Mouse (Mus musculus): ENCODE results near the gene Rab12. TPM values are rescaled to one million over a fixed set of nuclear protein-coding genes. Genes with fewer than 3 reads are reported as not detected.

Rab12 gene
- total and polyA plus RNA-seq, 3 experiments: 9.9 to 46.7 (median 25.5) TPM

GRCm38 (mm10) chr17:66504964-66505363 lies 14.6 kb downstream of the Rab12 start:
- DNase-seq (ENCODE audit: low spot score) (no peak), ATAC-seq (ENCODE audit: extremely low read depth, insufficient number of reproducible peaks, low FRiP score, poor library complexity, severe bottlenecking) (no peak)
- Histone ChIP-seq H3K4me1 (ENCODE audit: insufficient read depth, low read depth, low read length) (no peaks in the 10 kb centered on the region), H3K36me3 (replicated peaks) (peaks cover 83% of the 10 kb centered on the region), H3K9me3 (replicated peaks) (no peaks in the 10 kb centered on the region), H3K4me3 (ENCODE audit: low read depth, low read length) (no peak overlapping the region), H3K27me3 (ENCODE audit: insufficient read depth, low read length) (no peaks in the 10 kb centered on the region)
- TF ChIP-seq TAL1 (conservative IDR thresholded peaks at IDR 0.05; ENCODE audit: low read depth, low read length) (no peak), GATA2 (IDR thresholded peaks at IDR 0.05; ENCODE audit: borderline replicate concordance, low read depth, low read length) (no peak), POLR2AphosphoS5 (IDR thresholded peaks at IDR 0.05; ENCODE audit: insufficient replicate concordance, low read depth, low read length) (no peak), GATA1 (IDR thresholded peaks at IDR 0.05; ENCODE audit: borderline replicate concordance, low read length) (no peak), CTCF (IDR thresholded peaks at IDR 0.05; ENCODE audit: low read depth, low read length) (no peak)

DNA sequence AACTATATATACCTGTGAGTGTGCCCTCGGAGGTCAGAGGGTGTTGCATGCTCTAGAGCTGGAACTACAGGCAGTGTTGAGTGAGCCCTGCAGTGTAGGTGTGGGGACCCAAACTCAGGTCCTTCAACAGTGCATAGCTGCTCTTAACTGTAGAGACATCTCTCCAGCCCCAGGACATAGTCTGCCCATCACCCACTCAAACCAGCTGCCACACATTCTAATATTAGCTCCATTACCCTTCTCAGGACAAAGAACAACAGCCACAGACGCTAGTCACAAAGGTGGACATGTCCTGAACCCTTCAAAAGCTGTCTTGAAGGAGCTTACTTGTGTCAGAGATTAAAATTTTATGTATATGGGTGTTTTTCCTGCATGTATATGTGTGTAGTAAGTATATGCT lies 15.3 kb downstream of the Rab12 start:
- Histone ChIP-seq H3K4me1 (ENCODE audit: insufficient read depth, low read depth, low read length) (no peaks in the 10 kb centered on the region), H3K4me3 (ENCODE audit: low read depth, low read length) (no peak overlapping the region), H3K36me3 (replicated peaks) (peaks cover 83% of the 10 kb centered on the region), H3K27me3 (ENCODE audit: insufficient read depth, low read length) (no peaks in the 10 kb centered on the region), H3K9me3 (replicated peaks) (no peaks in the 10 kb centered on the region)
- DNase-seq (ENCODE audit: low spot score): no peak
- ATAC-seq (ENCODE audit: extremely low read depth, insufficient number of reproducible peaks, low FRiP score, poor library complexity, severe bottlenecking): no peak
- no peak for TF ChIP-seq GATA1 (IDR thresholded peaks at IDR 0.05; ENCODE audit: borderline replicate concordance, low read length)
- TF ChIP-seq CTCF (IDR thresholded peaks at IDR 0.05; ENCODE audit: low read depth, low read length): no peak
- no peak for TF ChIP-seq GATA2 (IDR thresholded peaks at IDR 0.05; ENCODE audit: borderline replicate concordance, low read depth, low read length)
- no peak for TF ChIP-seq TAL1 (conservative IDR thresholded peaks at IDR 0.05; ENCODE audit: low read depth, low read length)
- TF ChIP-seq POLR2AphosphoS5 (IDR thresholded peaks at IDR 0.05; ENCODE audit: insufficient replicate concordance, low read depth, low read length): no peak

- Histone ChIP-seq H3K36me3 (replicated peaks) (peaks cover 86% of the 10 kb centered on the region), H3K27me3 (ENCODE audit: insufficient read depth, low read length) (no peaks in the 10 kb centered on the region), H3K9me3 (replicated peaks) (no peaks in the 10 kb centered on the region), H3K4me1 (ENCODE audit: insufficient read depth, low read depth, low read length) (no peaks in the 10 kb centered on the region), H3K4me3 (ENCODE audit: low read depth, low read length) (no peak overlapping the region; the same call in 1 of the 2 replicates)
- TF ChIP-seq POLR2AphosphoS5 (IDR thresholded peaks at IDR 0.05; ENCODE audit: insufficient replicate concordance, low read depth, low read length): no peak
- no peak for TF ChIP-seq CTCF (IDR thresholded peaks at IDR 0.05; ENCODE audit: low read depth, low read length)
- ATAC-seq (ENCODE audit: extremely low read depth, insufficient number of reproducible peaks, low FRiP score, poor library complexity, severe bottlenecking) (no peak), DNase-seq (ENCODE audit: low spot score) (no peak)
Observed at GRCm38 (mm10) chr17:66503466-66503865, 16.1 kb downstream of the Rab12 start.

DNA sequence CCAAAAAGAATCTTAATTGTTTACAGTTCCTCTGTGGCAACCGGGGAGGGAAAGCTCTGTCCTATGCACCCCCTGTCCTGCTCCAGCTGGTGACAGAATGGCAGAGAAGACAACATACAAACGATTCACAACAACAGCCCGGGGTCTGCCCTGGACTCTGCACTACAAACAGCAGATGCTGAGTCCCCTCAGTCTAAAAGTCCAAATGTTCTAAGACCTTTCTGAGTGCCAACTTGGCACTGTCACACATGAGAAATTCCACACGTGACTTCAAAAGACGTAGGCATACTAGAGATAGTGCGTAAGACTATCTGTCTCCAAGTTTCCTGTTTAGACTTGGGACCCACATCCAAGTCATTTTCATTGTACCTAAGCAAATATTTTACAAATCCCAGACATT lies 16.7 kb downstream of the Rab12 start:
- H3K27me3 ChIP-seq (ENCODE audit: insufficient read depth, low read length): no peaks in the 10 kb centered on the region
- no peak for DNase-seq (ENCODE audit: low spot score)
- no peaks in the 10 kb centered on the region for H3K4me1 ChIP-seq (ENCODE audit: insufficient read depth, low read depth, low read length)
- no peak for ATAC-seq (ENCODE audit: extremely low read depth, insufficient number of reproducible peaks, low FRiP score, poor library complexity, severe bottlenecking)
- H3K4me3 ChIP-seq (ENCODE audit: low read depth, low read length): no peak overlapping the region
- H3K9me3 ChIP-seq (replicated peaks): no peaks in the 10 kb centered on the region
- no peak for TF ChIP-seq TAL1 (conservative IDR thresholded peaks at IDR 0.05; ENCODE audit: low read depth, low read length)
- H3K36me3 ChIP-seq (replicated peaks): peaks cover 86% of the 10 kb centered on the region

- DNase-seq (ENCODE audit: low spot score): no peak
- peaks cover 90% of the 10 kb centered on the region for H3K36me3 ChIP-seq (replicated peaks)
- TF ChIP-seq GATA2 (IDR thresholded peaks at IDR 0.05; ENCODE audit: borderline replicate concordance, low read depth, low read length) (no peak), CTCF (IDR thresholded peaks at IDR 0.05; ENCODE audit: low read depth, low read length) (no peak), GATA1 (IDR thresholded peaks at IDR 0.05; ENCODE audit: borderline replicate concordance, low read length) (no peak), TAL1 (conservative IDR thresholded peaks at IDR 0.05; ENCODE audit: low read depth, low read length) (no peak), POLR2AphosphoS5 (IDR thresholded peaks at IDR 0.05; ENCODE audit: insufficient replicate concordance, low read depth, low read length) (no peak)
- H3K4me1 ChIP-seq (ENCODE audit: insufficient read depth, low read depth, low read length): no peaks in the 10 kb centered on the region
- no peak for ATAC-seq (ENCODE audit: extremely low read depth, insufficient number of reproducible peaks, low FRiP score, poor library complexity, severe bottlenecking)
- H3K27me3 ChIP-seq (ENCODE audit: insufficient read depth, low read length): no peaks in the 10 kb centered on the region
- H3K9me3 ChIP-seq (replicated peaks): no peaks in the 10 kb centered on the region
- H3K4me3 ChIP-seq (ENCODE audit: low read depth, low read length): no peak overlapping the region
Observed at GRCm38 (mm10) chr17:66498598-66498997, 20.9 kb downstream of the Rab12 start.

- no peak for ATAC-seq (ENCODE audit: extremely low read depth, insufficient number of reproducible peaks, low FRiP score, poor library complexity, severe bottlenecking)
- no peak for TF ChIP-seq TAL1 (conservative IDR thresholded peaks at IDR 0.05; ENCODE audit: low read depth, low read length)
- TF ChIP-seq POLR2AphosphoS5 (IDR thresholded peaks at IDR 0.05; ENCODE audit: insufficient replicate concordance, low read depth, low read length): no peak
- no peak for TF ChIP-seq CTCF (IDR thresholded peaks at IDR 0.05; ENCODE audit: low read depth, low read length)
- TF ChIP-seq GATA1 (IDR thresholded peaks at IDR 0.05; ENCODE audit: borderline replicate concordance, low read length): no peak
- TF ChIP-seq GATA2 (IDR thresholded peaks at IDR 0.05; ENCODE audit: borderline replicate concordance, low read depth, low read length): no peak
- Histone ChIP-seq H3K9me3 (replicated peaks) (no peaks in the 10 kb centered on the region), H3K4me1 (ENCODE audit: insufficient read depth, low read depth, low read length) (no peaks in the 10 kb centered on the region), H3K4me3 (ENCODE audit: low read depth, low read length) (no peak overlapping the region), H3K36me3 (replicated peaks) (peaks cover 82% of the 10 kb centered on the region), H3K27me3 (ENCODE audit: insufficient read depth, low read length) (no peaks in the 10 kb centered on the region)
- no peak for DNase-seq (ENCODE audit: low spot score)
Observed at GRCm38 (mm10) chr17:66496589-66496988, 22.9 kb downstream of the Rab12 start.

- ATAC-seq (ENCODE audit: extremely low read depth, insufficient number of reproducible peaks, low FRiP score, poor library complexity, severe bottlenecking) (no peak; the same call in 1 of the 2 replicates), DNase-seq (ENCODE audit: low spot score) (peak; percentile 18)
- TF ChIP-seq TAL1 (conservative IDR thresholded peaks at IDR 0.05; ENCODE audit: low read depth, low read length): no peak
- peak; percentile 89 for TF ChIP-seq CTCF (IDR thresholded peaks at IDR 0.05; ENCODE audit: low read depth, low read length)
- TF ChIP-seq POLR2AphosphoS5 (IDR thresholded peaks at IDR 0.05; ENCODE audit: insufficient replicate concordance, low read depth, low read length): no peak
- Histone ChIP-seq H3K4me3 (ENCODE audit: low read depth, low read length) (no peak overlapping the region), H3K27me3 (ENCODE audit: insufficient read depth, low read length) (no peaks in the 10 kb centered on the region), H3K4me1 (ENCODE audit: insufficient read depth, low read depth, low read length) (no peaks in the 10 kb centered on the region; the same call in 1 of the 2 replicates), H3K9me3 (replicated peaks) (no peaks in the 10 kb centered on the region), H3K36me3 (replicated peaks) (peaks cover 20% of the 10 kb centered on the region)
Observed at GRCm38 (mm10) chr17:66490022-66490601, 29.4 kb downstream of the Rab12 start.

All from G1E (cell line).